Mouse (Mus musculus): ENCODE data around the gene Srpk2. TPM values are rescaled to one million over a fixed set of nuclear protein-coding genes. Genes with fewer than 3 reads are reported as not detected.
"Not testable (repeated sequence)": the region's sequence is repeated elsewhere in the genome, so short reads cannot be mapped to it uniquely, and the experiment has no call there.

Srpk2 gene
- polyA plus RNA-seq, 1 experiment from 2014 or later = 5.7 TPM

GRCm38 (mm10) chr5:23670880-23671279 lies 13.5 kb downstream of the Srpk2 start:
- WGBS (ENCODE audit: insufficient replicate concordance) = 73% methylated on average over 4 of the region's 4 CpGs

DNA sequence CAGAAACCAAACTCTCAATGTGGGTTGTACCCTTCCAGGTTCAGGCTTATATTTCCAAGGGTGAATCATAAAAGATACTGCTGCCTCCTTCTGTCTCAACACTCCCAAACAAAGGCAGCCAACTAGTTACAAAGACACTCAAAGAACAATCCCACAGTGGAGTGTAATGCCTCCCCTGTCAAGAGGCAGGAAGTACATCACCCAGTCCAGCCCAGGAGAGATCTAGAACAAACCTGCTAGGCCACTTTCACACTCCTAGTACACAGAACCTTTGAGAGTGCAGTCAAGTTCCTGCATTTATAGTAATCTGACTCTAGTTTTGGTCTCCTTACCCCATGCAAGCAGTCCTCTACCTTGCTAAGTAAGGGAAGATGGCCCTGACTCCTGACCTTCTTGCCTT lies 18.5 kb downstream of the Srpk2 start:
- H3K4me3 ChIP-seq (replicated peaks) = no peak overlapping the region
- H3K9me3 ChIP-seq (replicated peaks) = no peaks in the 10 kb centered on the region
- H3K36me3 ChIP-seq (replicated peaks) = no peaks in the 10 kb centered on the region
- H3K9ac ChIP-seq = no peak overlapping the region
- H3K27me3 ChIP-seq = no peaks in the 10 kb centered on the region
- no peak for ATAC-seq (ENCODE audit: insufficient read depth)
- no peaks in the 10 kb centered on the region for H3K4me1 ChIP-seq (replicated peaks)
- H3K4me2 ChIP-seq = no peak overlapping the region
- no peak overlapping the region for H3K27ac ChIP-seq (replicated peaks)

More at GRCm38 (mm10) chr5:23670880-23671279, 13.5 kb downstream of the Srpk2 start:
- no peak overlapping the region for H3K9ac ChIP-seq
- no peak overlapping the region for H3K4me3 ChIP-seq (replicated peaks)
- no peaks in the 10 kb centered on the region for H3K36me3 ChIP-seq (replicated peaks)
- H3K9me3 ChIP-seq (replicated peaks) = no peaks in the 10 kb centered on the region
- ATAC-seq (ENCODE audit: insufficient read depth) = no peak
- H3K4me2 ChIP-seq = no peak overlapping the region
- H3K27me3 ChIP-seq = peaks cover 26% of the 10 kb centered on the region
- peaks cover 11% of the 10 kb centered on the region for H3K4me1 ChIP-seq (replicated peaks)
- no peak overlapping the region for H3K27ac ChIP-seq (replicated peaks)

DNA sequence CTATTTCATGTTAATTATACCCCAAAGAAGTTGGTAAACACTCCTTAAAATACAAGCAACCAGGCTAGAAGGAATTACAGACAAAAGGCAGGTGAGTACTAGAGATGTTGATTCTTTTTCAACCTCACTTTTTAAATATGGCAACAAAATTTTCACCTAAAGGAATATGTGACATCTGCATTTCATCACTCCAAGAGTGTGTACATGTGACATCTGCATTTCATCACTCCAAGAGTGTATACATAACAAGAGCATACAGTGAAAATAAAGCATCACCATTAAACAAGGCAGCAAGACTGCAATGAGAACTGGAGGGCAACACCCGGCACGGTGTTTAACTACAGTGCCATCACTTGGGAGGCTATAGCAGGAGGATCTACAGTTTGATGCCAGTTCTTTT lies 23.2 kb downstream of the Srpk2 start:
- WGBS (ENCODE audit: insufficient replicate concordance) = 84% methylated on average over 2 of the region's 2 CpGs
- H3K36me3 ChIP-seq (replicated peaks) = no peaks in the 10 kb centered on the region
- no peaks in the 10 kb centered on the region for H3K9me3 ChIP-seq (replicated peaks)
- H3K4me2 ChIP-seq = no peak overlapping the region
- H3K9ac ChIP-seq = no peak overlapping the region
- no peaks in the 10 kb centered on the region for H3K27me3 ChIP-seq
- no peaks in the 10 kb centered on the region for H3K4me1 ChIP-seq (replicated peaks)
- no peak for ATAC-seq (ENCODE audit: insufficient read depth)
- H3K27ac ChIP-seq (replicated peaks) = no peak overlapping the region
- no peak overlapping the region for H3K4me3 ChIP-seq (replicated peaks)

DNA sequence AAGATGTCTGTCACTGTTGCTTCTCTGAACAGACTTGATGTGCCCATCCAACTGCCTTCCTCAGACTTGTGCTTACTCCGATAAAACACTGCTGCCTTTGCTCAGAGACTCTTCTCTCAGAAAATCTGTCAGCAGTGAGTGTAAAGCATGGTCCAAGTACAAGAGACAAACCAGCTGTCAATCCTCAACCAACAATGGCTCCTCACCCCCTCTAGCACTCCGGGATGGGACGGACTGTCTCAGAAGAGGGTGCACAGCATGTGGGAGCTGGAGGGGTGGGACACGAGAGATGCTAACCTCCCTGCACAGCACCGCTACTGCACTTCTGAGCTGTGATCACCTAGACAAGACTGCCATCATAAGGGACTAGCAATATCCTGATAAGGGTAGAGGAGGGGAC lies 26.4 kb downstream of the Srpk2 start:
- Histone ChIP-seq H3K4me2 (no peak overlapping the region), H3K9me3 (replicated peaks) (no peaks in the 10 kb centered on the region), H3K9ac (no peak overlapping the region), H3K4me3 (replicated peaks) (no peak overlapping the region), H3K36me3 (replicated peaks) (no peaks in the 10 kb centered on the region), H3K27me3 (no peaks in the 10 kb centered on the region), H3K27ac (replicated peaks) (no peak overlapping the region), H3K4me1 (replicated peaks) (no peaks in the 10 kb centered on the region)
- 62% methylated on average over 5 of the region's 5 CpGs for WGBS (ENCODE audit: insufficient replicate concordance)
- no peak for ATAC-seq (ENCODE audit: insufficient read depth)

DNA sequence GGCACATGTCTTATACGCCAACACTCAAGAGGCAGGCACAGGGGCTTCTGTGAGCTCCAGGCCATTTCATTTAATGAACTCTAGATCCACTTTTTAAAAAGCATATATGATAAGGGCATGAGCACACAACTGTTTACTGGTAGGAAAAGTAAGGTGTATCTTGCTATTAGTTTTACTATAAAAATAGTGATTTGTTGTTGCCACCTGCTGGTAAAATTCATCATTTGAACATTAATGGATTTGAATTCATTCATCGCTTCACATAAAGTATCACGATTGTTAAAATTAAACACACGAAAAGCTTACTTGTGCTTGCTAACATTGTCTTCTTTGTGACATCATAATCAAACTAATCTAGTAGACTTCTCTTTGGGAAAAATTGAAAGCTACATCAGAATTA lies 27.8 kb downstream of the Srpk2 start:
- Histone ChIP-seq H3K4me3 (replicated peaks) (no peak overlapping the region), H3K4me2 (no peak overlapping the region), H3K36me3 (replicated peaks) (no peaks in the 10 kb centered on the region), H3K9me3 (replicated peaks) (no peaks in the 10 kb centered on the region), H3K27me3 (no peaks in the 10 kb centered on the region), H3K4me1 (replicated peaks) (no peaks in the 10 kb centered on the region), H3K9ac (no peak overlapping the region), H3K27ac (replicated peaks) (no peak overlapping the region)
- ATAC-seq (ENCODE audit: insufficient read depth) = no peak
- 79% methylated on average over 4 of the region's 4 CpGs for WGBS (ENCODE audit: insufficient replicate concordance)

DNA sequence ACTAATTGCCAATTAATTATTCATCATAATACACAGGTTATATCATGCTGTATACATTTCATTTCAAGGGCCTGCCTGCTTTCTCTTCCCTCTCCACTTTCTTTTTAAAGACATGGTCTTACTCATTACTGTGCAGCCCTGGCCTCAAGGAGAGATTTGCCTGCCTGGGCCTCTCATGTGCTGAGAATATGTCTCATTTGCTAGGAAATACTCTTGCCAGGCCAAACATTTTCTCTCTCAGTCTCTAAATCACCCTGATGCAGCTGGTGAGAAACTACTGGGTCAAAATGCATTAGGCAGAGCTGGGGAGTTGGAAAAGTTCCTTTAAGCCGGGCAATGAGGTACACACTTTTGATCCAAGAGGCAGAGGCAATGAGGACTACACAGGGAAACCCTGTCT lies 29.4 kb downstream of the Srpk2 start:
- Histone ChIP-seq H3K4me3 (replicated peaks) (no peak overlapping the region), H3K27ac (replicated peaks) (no peak overlapping the region), H3K9ac (no peak overlapping the region), H3K36me3 (replicated peaks) (no peaks in the 10 kb centered on the region), H3K27me3 (no peaks in the 10 kb centered on the region), H3K4me1 (replicated peaks) (no peaks in the 10 kb centered on the region), H3K9me3 (replicated peaks) (no peaks in the 10 kb centered on the region), H3K4me2 (no peak overlapping the region)
- no peak for ATAC-seq (ENCODE audit: insufficient read depth)
- WGBS (ENCODE audit: insufficient replicate concordance) = 56% methylated on average over 1 of the region's 1 CpGs

DNA sequence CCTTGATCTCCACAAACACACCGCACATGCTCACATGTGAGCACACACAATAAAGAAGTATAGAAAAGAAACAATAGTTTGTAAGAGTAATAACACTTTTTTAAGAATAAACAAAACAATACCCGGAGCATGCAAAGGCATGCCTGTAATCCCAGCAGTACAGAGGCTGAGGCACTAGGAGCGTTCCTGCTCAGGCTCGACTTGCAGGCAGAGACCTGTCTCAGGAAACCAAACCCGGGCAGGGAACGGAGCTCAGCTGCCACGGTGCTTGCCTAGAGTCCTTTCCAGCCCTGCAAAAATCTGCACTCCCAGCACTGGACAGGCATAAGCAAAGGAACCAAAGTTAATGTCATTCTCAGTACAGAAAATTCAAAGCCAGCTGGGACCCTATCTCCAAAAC lies 32.1 kb downstream of the Srpk2 start:
- no peak overlapping the region for H3K9ac ChIP-seq
- H3K27ac ChIP-seq (replicated peaks) = no peak overlapping the region
- WGBS (ENCODE audit: insufficient replicate concordance) = 47% methylated on average over 7 of the region's 7 CpGs

DNA sequence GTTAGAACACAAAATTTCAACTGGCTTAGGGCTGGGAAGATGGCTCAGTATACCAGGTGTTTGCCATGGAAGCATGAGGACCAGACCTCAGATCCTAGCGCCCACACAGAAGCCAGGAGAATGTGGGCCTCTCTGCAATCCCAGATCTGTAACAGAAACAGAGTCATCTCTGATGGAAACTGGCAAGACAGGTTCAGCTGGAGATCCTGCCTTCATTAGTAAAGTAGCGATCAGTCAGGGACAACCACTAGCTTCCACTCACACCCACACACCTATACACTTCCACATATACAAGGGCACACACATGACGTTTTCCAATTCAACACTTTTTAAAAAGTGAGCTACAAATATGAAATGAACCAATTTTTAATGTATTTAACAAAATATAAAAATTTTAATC lies 32.6 kb downstream of the Srpk2 start:
- Histone ChIP-seq H3K27me3 (no peaks in the 10 kb centered on the region), H3K9me3 (replicated peaks) (no peaks in the 10 kb centered on the region), H3K27ac (replicated peaks) (no peak overlapping the region), H3K9ac (no peak overlapping the region), H3K4me3 (replicated peaks) (no peak overlapping the region), H3K4me1 (replicated peaks) (no peaks in the 10 kb centered on the region), H3K4me2 (no peak overlapping the region), H3K36me3 (replicated peaks) (no peaks in the 10 kb centered on the region)
- no peak for ATAC-seq (ENCODE audit: insufficient read depth)
- 70% methylated on average over 3 of the region's 3 CpGs for WGBS (ENCODE audit: insufficient replicate concordance)

More for the DNA sequence above, 32.1 kb downstream of the Srpk2 start:
- H3K4me3 ChIP-seq (replicated peaks) = no peak overlapping the region
- no peaks in the 10 kb centered on the region for H3K27me3 ChIP-seq
- H3K4me2 ChIP-seq = no peak overlapping the region
- H3K4me1 ChIP-seq (replicated peaks) = no peaks in the 10 kb centered on the region
- no peaks in the 10 kb centered on the region for H3K9me3 ChIP-seq (replicated peaks)
- ATAC-seq (ENCODE audit: insufficient read depth) = no peak
- H3K36me3 ChIP-seq (replicated peaks) = no peaks in the 10 kb centered on the region

DNA sequence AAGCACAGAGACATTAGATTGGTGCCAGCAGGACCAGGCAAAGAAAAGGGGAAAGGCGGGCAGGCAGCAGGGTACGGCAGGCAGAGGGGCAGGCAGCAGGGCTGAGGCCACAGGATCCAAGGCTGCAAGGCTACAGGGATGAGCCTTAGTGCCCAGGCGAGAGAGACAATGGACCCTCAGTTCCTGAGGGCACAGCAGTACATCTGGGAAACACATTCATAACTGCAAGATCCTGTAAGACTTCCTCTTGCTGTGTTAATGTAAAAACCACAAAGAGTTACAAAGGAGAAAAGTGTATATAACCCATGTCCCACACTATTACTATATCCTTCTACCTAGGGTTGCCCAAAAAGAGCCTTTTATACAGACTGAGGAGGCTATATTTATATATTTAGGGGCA lies 33.9 kb downstream of the Srpk2 start:
- H3K36me3 ChIP-seq (replicated peaks) = no peaks in the 10 kb centered on the region
- H3K4me1 ChIP-seq (replicated peaks) = no peaks in the 10 kb centered on the region
- ATAC-seq (ENCODE audit: insufficient read depth) = no peak
- WGBS (ENCODE audit: insufficient replicate concordance) = 41% methylated on average over 3 of the region's 3 CpGs
- no peaks in the 10 kb centered on the region for H3K27me3 ChIP-seq
- H3K27ac ChIP-seq (replicated peaks) = no peak overlapping the region
- H3K4me2 ChIP-seq = no peak overlapping the region
- no peak overlapping the region for H3K9ac ChIP-seq
- H3K4me3 ChIP-seq (replicated peaks) = no peak overlapping the region
- H3K9me3 ChIP-seq (replicated peaks) = no peaks in the 10 kb centered on the region

DNA sequence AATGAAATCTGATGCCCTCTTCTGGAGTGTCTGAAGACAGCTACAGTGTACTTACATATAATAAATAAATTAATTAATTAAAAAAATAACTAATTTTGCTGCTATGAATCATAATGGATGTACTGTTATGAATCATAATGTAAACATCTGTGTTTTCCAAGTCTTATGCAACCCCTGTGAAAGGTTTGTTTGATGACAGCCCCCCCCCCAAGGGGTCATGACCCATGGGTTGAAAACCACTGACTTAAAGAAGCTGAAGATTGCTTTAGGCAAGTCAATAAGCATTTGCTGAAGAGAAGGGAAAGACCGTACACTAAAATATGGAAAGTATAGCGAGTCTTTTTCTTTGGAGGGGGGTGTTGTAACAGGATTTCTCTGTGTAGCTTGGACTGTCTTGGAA lies 35.2 kb downstream of the Srpk2 start:
- ATAC-seq (ENCODE audit: insufficient read depth) = no peak
- Histone ChIP-seq H3K4me1 (replicated peaks) (no peaks in the 10 kb centered on the region), H3K9ac (no peak overlapping the region), H3K4me3 (replicated peaks) (no peak overlapping the region), H3K36me3 (replicated peaks) (no peaks in the 10 kb centered on the region), H3K27me3 (no peaks in the 10 kb centered on the region), H3K9me3 (replicated peaks) (no peaks in the 10 kb centered on the region), H3K4me2 (no peak overlapping the region), H3K27ac (replicated peaks) (no peak overlapping the region)
- WGBS (ENCODE audit: insufficient replicate concordance) = 80% methylated on average over 2 of the region's 2 CpGs

DNA sequence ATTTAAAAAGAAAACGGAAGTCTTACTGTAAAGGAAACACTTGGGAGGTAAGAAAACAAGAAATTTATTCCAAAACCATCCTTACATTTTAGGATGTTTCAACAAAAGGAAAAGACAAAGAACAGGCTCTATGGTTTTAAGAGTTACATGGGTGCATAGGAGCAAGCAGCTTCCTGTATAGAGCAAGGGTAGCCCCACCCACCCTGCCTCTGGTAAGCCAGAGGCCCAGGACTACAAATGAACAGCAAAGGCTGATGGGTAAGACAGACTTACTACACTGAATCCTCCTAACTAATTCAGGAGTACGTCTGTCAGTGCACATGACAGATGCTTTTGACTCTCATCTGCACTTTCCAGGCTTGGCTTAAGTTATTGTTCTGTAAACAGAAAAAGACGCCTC lies 38.7 kb downstream of the Srpk2 start:
- Histone ChIP-seq H3K27ac (replicated peaks) (no peak overlapping the region), H3K4me3 (replicated peaks) (no peak overlapping the region), H3K4me1 (replicated peaks) (no peaks in the 10 kb centered on the region), H3K4me2 (no peak overlapping the region), H3K9me3 (replicated peaks) (no peaks in the 10 kb centered on the region), H3K27me3 (no peaks in the 10 kb centered on the region), H3K36me3 (replicated peaks) (no peaks in the 10 kb centered on the region), H3K9ac (no peak overlapping the region)
- no peak for ATAC-seq (ENCODE audit: insufficient read depth)
- WGBS (ENCODE audit: insufficient replicate concordance) = 62% methylated on average over 3 of the region's 3 CpGs

- H3K4me2 ChIP-seq; ATAC-seq (ENCODE audit: insufficient read depth); H3K9ac ChIP-seq; H3K36me3 ChIP-seq (replicated peaks); H3K4me3 ChIP-seq (replicated peaks); H3K9me3 ChIP-seq (replicated peaks); H3K27me3 ChIP-seq; H3K27ac ChIP-seq (replicated peaks); H3K4me1 ChIP-seq (replicated peaks): not testable (repeated sequence)
These were observed 45.2 kb downstream of the Srpk2 start for GRCm38 (mm10) chr5:23639193-23639592.
